Mouse (Mus musculus): Measurements from ENCODE around the gene Rgs14. TPM values are rescaled to one million over a fixed set of nuclear protein-coding genes. Genes with fewer than 3 reads are reported as not detected.
A peak's percentile ranks its signal among the peaks of the same experiment; 100 is the strongest.

Gene Rgs14
- polyA plus RNA-seq, 1 experiment from 2014 or later, result 0.11 TPM

DNA sequence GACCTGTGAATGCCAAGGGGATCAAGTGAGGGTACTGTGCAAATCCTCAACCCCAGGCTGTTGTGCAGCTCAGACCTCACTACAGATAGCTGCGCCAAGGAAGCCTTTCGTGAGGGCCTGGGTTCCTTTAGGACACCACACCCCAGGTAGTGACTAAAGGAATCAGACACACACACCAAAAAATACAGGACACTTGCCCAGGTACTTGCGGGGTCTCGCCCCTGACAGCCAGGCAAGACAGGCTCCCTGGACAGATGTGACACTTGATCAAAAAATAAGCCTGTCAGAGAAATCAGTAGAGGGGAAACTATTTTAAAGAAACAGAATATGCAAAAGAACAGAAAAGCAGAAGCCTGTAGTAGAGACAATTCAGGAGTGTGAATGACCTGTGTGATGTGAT lies 40.9 kb upstream of the Rgs14 start:
- Histone ChIP-seq H3K27me3 (ENCODE audit: control insufficient read depth, insufficient read depth, low read length) (no peaks in the 10 kb centered on the region), H3K36me3 (ENCODE audit: control insufficient read depth, insufficient read depth, low read length) (peaks cover 21% of the 10 kb centered on the region), H3K9ac (replicated peaks; ENCODE audit: low read depth, low read length) (peak overlapping the region; percentile 51; the same call in 1 of the 2 replicates), H3K27ac (ENCODE audit: low read depth, low read length) (no peak overlapping the region), H3K4me2 (ENCODE audit: low read depth, low read length) (peak overlapping the region; percentile 70; the same call in 1 of the 2 replicates), H3K9me3 (ENCODE audit: control insufficient read depth, low read length) (no peaks in the 10 kb centered on the region), H3K4me3 (ENCODE audit: low read depth, low read length) (no peak overlapping the region), H3K4me1 (ENCODE audit: control insufficient read depth, insufficient read depth, low read length) (peaks cover 18% of the 10 kb centered on the region; the same call in 1 of the 2 replicates)
- WGBS, result 81% methylated on average over 4 of the region's 4 CpGs
- ATAC-seq (ENCODE audit: low read depth), result no peak

DNA sequence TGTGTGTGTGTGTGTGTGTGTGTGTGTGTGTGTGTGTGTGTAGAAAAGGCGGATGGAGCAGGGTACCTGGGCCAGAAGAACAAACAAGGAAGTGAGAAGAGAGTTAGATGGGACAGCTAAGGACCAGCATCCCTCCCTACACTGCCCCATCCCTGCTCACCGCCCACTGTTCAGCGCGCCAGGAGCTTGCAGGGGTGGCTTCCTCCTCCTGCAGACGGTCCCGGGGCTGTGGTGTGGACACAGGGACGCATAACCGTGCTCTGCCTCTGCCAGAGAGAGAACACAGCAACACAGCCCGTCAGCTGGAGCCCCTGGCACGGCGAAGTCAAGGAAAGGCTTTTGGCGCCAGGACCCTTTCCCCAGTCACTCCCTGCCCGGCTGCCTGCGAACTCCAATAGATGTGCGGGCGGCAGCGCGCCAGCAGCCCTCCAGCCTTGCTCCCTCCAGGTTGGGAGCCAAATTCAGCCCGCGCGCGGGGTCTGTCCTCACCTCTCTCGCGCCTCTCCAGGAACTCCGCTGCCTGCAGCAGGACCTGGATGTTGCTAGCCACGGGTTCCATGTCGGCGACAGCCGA lies 40.3 kb upstream of the Rgs14 start:
- ATAC-seq (ENCODE audit: low read depth), result peak; percentile 22; the same call in 1 of the 2 replicates
- Histone ChIP-seq H3K9ac (replicated peaks; ENCODE audit: low read depth, low read length) (peak overlapping the region; percentile 51), H3K9me3 (ENCODE audit: control insufficient read depth, low read length) (no peaks in the 10 kb centered on the region), H3K4me1 (ENCODE audit: control insufficient read depth, insufficient read depth, low read length) (peaks cover 15% of the 10 kb centered on the region; the same call in 1 of the 2 replicates), H3K36me3 (ENCODE audit: control insufficient read depth, insufficient read depth, low read length) (peaks cover 16% of the 10 kb centered on the region; the same call in 1 of the 2 replicates), H3K4me2 (ENCODE audit: low read depth, low read length) (peak overlapping the region; percentile 70), H3K4me3 (ENCODE audit: low read depth, low read length) (peak overlapping the region; percentile 55), H3K27ac (ENCODE audit: low read depth, low read length) (peak overlapping the region; percentile 66), H3K27me3 (ENCODE audit: control insufficient read depth, insufficient read depth, low read length) (no peaks in the 10 kb centered on the region)
- WGBS, result 1% methylated on average over 26 of the region's 29 CpGs

DNA sequence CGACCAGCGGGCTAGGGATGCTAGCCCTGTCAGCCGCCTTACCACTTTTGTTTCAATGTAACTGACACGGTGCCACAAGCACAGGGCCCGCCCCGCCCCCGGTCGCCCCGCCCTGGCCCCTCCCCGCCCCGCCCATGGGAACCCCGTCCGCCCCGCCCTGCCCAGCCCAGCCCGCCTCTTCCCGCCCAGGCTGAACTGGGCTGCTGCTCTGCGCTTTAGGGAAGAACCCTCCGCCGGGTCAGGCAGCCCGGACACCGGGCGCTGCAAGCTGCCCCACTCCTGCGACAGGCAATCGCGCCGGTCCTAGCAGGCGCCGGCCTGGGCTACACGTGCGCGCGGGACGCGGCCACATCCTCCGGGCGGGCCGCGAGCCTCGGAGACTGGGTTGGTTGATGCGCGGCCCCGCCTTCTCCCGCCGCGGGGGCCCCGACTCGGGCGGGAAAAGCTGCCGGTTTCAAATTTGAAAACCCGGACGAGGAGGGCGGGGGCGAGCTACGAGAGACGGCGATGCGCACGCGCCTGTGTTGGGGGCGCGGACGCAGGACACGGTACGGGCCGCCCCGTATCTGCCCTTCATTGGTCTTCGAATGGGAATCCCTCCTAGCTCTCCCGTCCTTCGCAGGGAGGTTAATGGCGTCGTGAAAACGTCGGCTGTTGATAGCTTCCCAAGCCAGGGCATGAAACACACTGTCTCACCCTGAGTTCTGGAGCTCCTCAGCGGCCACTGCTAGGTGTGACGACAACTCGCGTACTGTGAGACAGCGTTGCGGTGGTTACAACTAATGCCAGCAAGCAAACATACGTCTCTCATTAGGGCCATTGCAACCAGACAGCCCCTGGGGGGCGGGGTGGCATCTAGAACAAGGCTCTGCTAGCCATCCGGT lies 39.6 kb upstream of the Rgs14 start, which contains the start of gene Mxd3:
TSS of gene Mxd3 (minus strand) at position 141 of the 884 bp plus-strand sequence.
- peak within 1 kb of the TSS; percentile 70 for H3K4me2 ChIP-seq (ENCODE audit: low read depth, low read length)
- H3K27me3 ChIP-seq (ENCODE audit: control insufficient read depth, insufficient read depth, low read length), result no peaks in the 10 kb centered on the region
- H3K9me3 ChIP-seq (ENCODE audit: control insufficient read depth, low read length), result no peaks in the 10 kb centered on the region
- peaks cover 15% of the 10 kb centered on the region; the same call in 1 of the 2 replicates for H3K4me1 ChIP-seq (ENCODE audit: control insufficient read depth, insufficient read depth, low read length)
- H3K27ac ChIP-seq (ENCODE audit: low read depth, low read length), result peak within 1 kb of the TSS; percentile 66
- peak within 1 kb of the TSS; percentile 55 for H3K4me3 ChIP-seq (ENCODE audit: low read depth, low read length)
- peak; percentile 82 for ATAC-seq (ENCODE audit: low read depth)
- peak within 1 kb of the TSS; percentile 51 for H3K9ac ChIP-seq (replicated peaks; ENCODE audit: low read depth, low read length)
- peaks cover 12% of the 10 kb centered on the region; the same call in 1 of the 2 replicates for H3K36me3 ChIP-seq (ENCODE audit: control insufficient read depth, insufficient read depth, low read length)
- WGBS, result under 1% methylated on average over 79 of the region's 82 CpGs

DNA sequence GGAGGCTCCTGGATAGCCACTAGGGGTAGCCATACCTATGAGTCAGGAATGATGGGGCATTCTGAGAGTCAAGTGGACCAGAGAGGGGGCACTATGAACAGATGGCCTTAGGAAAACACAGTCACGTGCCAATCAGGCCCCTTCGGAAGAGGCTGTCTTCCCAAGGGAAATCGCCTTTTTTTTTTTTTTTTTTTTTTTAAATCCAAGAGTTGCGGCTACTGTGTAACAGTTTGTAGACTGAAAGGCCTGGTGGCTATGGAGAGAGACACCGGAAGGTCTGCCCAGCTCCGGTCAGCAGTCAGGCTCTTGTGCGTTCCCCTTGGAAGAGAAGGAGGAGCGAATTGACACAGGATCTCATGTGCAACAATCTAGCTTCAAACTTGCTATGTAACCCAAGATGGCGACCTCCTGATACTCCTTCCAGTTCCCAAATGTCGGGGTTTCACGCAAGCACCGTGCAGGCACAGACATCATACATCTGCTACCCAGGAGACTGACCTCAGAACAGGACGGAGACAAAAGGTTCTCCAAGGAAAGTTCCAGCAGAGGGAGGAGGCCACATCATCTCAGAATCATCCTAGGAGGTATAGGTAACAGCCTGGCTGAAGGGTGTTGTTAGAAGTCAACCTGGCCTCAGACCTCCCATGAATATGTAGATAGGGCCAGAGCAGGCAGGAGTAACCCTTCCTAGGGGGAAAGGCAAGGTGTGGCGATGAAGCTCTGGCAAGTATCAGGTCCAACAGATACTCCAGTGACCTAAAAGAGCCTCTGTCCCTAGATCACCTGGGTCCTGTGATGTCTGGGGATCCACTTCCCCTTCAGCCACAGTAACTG lies 38.7 kb upstream of the Rgs14 start:
- Histone ChIP-seq H3K27ac (ENCODE audit: low read depth, low read length) (peak overlapping the region; percentile 66), H3K4me1 (ENCODE audit: control insufficient read depth, insufficient read depth, low read length) (peaks cover 15% of the 10 kb centered on the region; the same call in 1 of the 2 replicates)
- ATAC-seq (ENCODE audit: low read depth), result no peak

DNA sequence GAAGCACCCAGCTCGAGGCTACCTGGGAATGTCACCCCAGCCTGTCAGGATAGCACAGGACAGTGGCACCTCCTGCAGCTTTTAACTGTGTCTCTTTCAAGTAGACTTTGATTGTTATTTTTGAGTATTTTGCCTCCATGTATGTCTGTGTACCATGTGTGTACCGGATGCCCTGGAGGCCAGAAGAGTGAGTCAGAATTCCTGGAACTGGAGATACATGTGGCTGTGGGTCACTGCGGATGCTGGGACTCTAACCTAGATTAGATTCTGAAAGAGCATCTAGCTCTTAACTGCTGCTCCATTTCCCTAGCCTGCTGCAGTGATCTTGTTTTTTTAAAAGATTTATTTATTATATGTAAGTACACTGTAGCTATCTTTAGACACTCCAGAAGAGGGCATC lies 37.2 kb upstream of the Rgs14 start:
- 88% methylated on average over 3 of the region's 3 CpGs for WGBS
- peaks cover 12% of the 10 kb centered on the region; the same call in 1 of the 2 replicates for H3K4me1 ChIP-seq (ENCODE audit: control insufficient read depth, insufficient read depth, low read length)
- H3K4me3 ChIP-seq (ENCODE audit: low read depth, low read length), result no peak overlapping the region
- no peaks in the 10 kb centered on the region for H3K9me3 ChIP-seq (ENCODE audit: control insufficient read depth, low read length)
- H3K4me2 ChIP-seq (ENCODE audit: low read depth, low read length), result no peak overlapping the region
- no peaks in the 10 kb centered on the region for H3K27me3 ChIP-seq (ENCODE audit: control insufficient read depth, insufficient read depth, low read length)
- no peak for ATAC-seq (ENCODE audit: low read depth)
- H3K9ac ChIP-seq (replicated peaks; ENCODE audit: low read depth, low read length), result no peak overlapping the region
- no peaks in the 10 kb centered on the region for H3K36me3 ChIP-seq (ENCODE audit: control insufficient read depth, insufficient read depth, low read length)
- H3K27ac ChIP-seq (ENCODE audit: low read depth, low read length), result no peak overlapping the region

More for the DNA sequence above, 38.7 kb upstream of the Rgs14 start:
- Histone ChIP-seq H3K4me3 (ENCODE audit: low read depth, low read length) (peak overlapping the region; percentile 55), H3K27me3 (ENCODE audit: control insufficient read depth, insufficient read depth, low read length) (no peaks in the 10 kb centered on the region), H3K9me3 (ENCODE audit: control insufficient read depth, low read length) (no peaks in the 10 kb centered on the region), H3K4me2 (ENCODE audit: low read depth, low read length) (peak overlapping the region; percentile 70), H3K36me3 (ENCODE audit: control insufficient read depth, insufficient read depth, low read length) (peaks cover 5% of the 10 kb centered on the region; the same call in 1 of the 2 replicates), H3K9ac (replicated peaks; ENCODE audit: low read depth, low read length) (no peak overlapping the region; the same call in 1 of the 2 replicates)
- 56% methylated on average over 14 of the region's 14 CpGs for WGBS

DNA sequence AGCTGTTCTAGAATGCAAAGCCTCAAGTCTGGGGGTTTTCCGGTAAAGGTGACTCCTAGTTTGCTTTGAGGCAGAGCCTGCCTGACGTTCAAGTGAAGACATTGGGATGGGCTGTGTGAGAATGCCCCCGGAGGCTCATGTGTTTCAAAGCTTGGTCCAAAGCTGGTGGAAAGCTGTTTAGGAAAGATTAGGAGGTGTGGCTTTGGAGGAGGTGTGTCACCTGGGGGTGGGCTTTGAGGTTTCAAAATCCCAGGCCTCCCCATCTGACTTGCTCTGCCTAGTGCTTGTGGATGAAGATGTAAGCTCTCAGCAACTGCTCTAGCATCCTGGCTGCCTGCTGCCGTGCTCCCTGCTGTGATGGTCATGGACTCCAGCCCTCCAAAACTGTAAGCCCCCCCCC lies 33.8 kb upstream of the Rgs14 start:
- no peaks in the 10 kb centered on the region for H3K4me1 ChIP-seq (ENCODE audit: control insufficient read depth, insufficient read depth, low read length)
- no peak overlapping the region for H3K9ac ChIP-seq (replicated peaks; ENCODE audit: low read depth, low read length)
- no peaks in the 10 kb centered on the region for H3K27me3 ChIP-seq (ENCODE audit: control insufficient read depth, insufficient read depth, low read length)
- no peaks in the 10 kb centered on the region for H3K9me3 ChIP-seq (ENCODE audit: control insufficient read depth, low read length)
- H3K4me2 ChIP-seq (ENCODE audit: low read depth, low read length), result no peak overlapping the region
- H3K36me3 ChIP-seq (ENCODE audit: control insufficient read depth, insufficient read depth, low read length), result no peaks in the 10 kb centered on the region
- WGBS, result 88% methylated on average over 4 of the region's 4 CpGs
- H3K27ac ChIP-seq (ENCODE audit: low read depth, low read length), result no peak overlapping the region
- no peak for ATAC-seq (ENCODE audit: low read depth)
- H3K4me3 ChIP-seq (ENCODE audit: low read depth, low read length), result no peak overlapping the region

DNA sequence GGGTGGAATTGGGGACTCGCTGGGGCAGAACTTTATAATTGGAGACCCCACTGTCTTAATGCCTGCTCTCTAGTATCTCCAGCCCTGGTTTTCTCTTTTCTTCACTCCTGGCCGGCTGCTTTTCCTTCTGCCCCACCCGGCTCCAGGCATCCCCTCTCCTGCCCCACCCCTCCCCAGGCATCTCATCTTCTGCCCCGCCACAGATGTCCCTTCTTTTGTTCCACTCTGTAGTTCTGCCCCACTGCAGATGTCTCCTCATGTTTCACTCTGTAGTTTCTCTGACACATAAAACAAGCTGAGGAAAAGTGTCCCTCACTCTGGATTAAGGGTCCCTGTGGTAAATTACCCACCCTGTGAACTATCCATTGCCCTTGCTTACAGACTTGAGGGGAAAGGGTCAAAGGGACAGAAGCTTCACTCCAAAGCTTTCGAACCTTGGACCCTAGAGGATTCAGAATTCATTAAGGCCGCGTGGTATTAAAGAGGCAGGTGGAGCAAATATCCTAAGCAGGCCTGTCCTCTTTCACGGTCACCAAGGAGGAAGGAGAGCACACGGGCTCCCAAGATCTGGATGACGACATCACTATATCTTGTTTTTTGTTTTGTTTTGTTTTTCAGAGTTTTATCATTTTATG lies 32.1 kb upstream of the Rgs14 start:
- Histone ChIP-seq H3K4me2 (ENCODE audit: low read depth, low read length) (no peak overlapping the region), H3K36me3 (ENCODE audit: control insufficient read depth, insufficient read depth, low read length) (no peaks in the 10 kb centered on the region), H3K9me3 (ENCODE audit: control insufficient read depth, low read length) (no peaks in the 10 kb centered on the region), H3K27ac (ENCODE audit: low read depth, low read length) (no peak overlapping the region), H3K27me3 (ENCODE audit: control insufficient read depth, insufficient read depth, low read length) (no peaks in the 10 kb centered on the region), H3K9ac (replicated peaks; ENCODE audit: low read depth, low read length) (no peak overlapping the region), H3K4me3 (ENCODE audit: low read depth, low read length) (no peak overlapping the region), H3K4me1 (ENCODE audit: control insufficient read depth, insufficient read depth, low read length) (no peaks in the 10 kb centered on the region)
- no peak for ATAC-seq (ENCODE audit: low read depth)
- 68% methylated on average over 10 of the region's 10 CpGs for WGBS
